Mouse (Mus musculus) lung, embryonic 16.5 days (tissue): Measurements from ENCODE around the gene Sec62. TPM values are rescaled to one million over a fixed set of nuclear protein-coding genes. Genes with fewer than 3 reads are reported as not detected.

Experiments
- ATAC-seq: fragments of 200-750 bp; cut with Nextera tagmentation; 2 replicates; pipeline ENCODE4 v1.8.0; 2017; ENCODE audit warnings: low read depth, mild to moderate bottlenecking, moderate library complexity
- H3K27ac ChIP-seq: fragments of 300-500 bp; sonication (generic); 2 replicates; pipeline ENCODE4 v1.5.1; 2014; ENCODE audit warnings: mild to moderate bottlenecking, control low read depth, low read length
- H3K27me3 ChIP-seq: fragments of 300-500 bp; sonication (generic); 2 replicates; pipeline ENCODE4 v1.6.1; 2014; ENCODE audit warnings: low read depth, low read length, mixed read lengths; ENCODE audit not compliant: control insufficient read depth, insufficient read depth
- H3K36me3 ChIP-seq: fragments of 300-500 bp; sonication (generic); 2 replicates; pipeline ENCODE4 v1.6.1; 2014; ENCODE audit warnings: low read length; ENCODE audit not compliant: control insufficient read depth, insufficient read depth
- H3K4me1 ChIP-seq: fragments of 300-500 bp; sonication (generic); replicated peaks from 2 replicates; pipeline ENCODE4 v1.6.1; 2014; ENCODE audit warnings: low read length, mixed read lengths; ENCODE audit not compliant: control insufficient read depth, insufficient read depth
- H3K4me2 ChIP-seq: fragments of 300-500 bp; sonication (generic); 2 replicates; pipeline ENCODE4 v1.6.1; 2014; ENCODE audit warnings: low read depth, low read length, control low read depth
- H3K4me3 ChIP-seq: fragments of 300-500 bp; sonication (generic); 2 replicates; pipeline ENCODE4 v1.5.1; 2014; ENCODE audit warnings: mild to moderate bottlenecking, low read length, control low read depth
- H3K9ac ChIP-seq: fragments of 300-500 bp; sonication (generic); 2 replicates; pipeline ENCODE4 v1.6.1; 2014; ENCODE audit warnings: low read length, control low read depth
- H3K9me3 ChIP-seq: fragments of 300-500 bp; sonication (generic); 2 replicates; pipeline ENCODE4 v1.6.1; 2016; ENCODE audit warnings: low read length; ENCODE audit not compliant: control insufficient read depth
- WGBS: fragments of 180-500 bp; shearing (Covaris S2); extraction: QIAGEN DNeasy Blood & Tissue Kit; methylation state at CpG from one replicate; pipeline ENCODE4 v1.1.7; 2014; 5-methylcytosine and 5-hydroxymethylcytosine counted together
- polyA plus RNA-seq: library from polyadenylated mRNA; unstranded; fragments of >200 nt; fragmentation: Nextera tagmentation; extraction: Ambion mirVana; gene quantifications from 2 replicates; pipeline ENCODE4 v1.2.1, GENCODE M21; 2015

The Sec62 gene
- 80.0 and 96.2 TPM in 2 replicates for polyA plus RNA-seq

- 0% methylated on average over 61 of the region's 62 CpGs for WGBS
- peaks cover 4% of the 10 kb centered on the region for H3K4me1 ChIP-seq
- peak within 1 kb of the TSS; percentile 92 for H3K27ac ChIP-seq
- H3K27me3 ChIP-seq, result no peaks in the 10 kb centered on the region
- H3K4me3 ChIP-seq, result peak within 1 kb of the TSS; percentile 98
- peak within 1 kb of the TSS; percentile 99 for H3K9ac ChIP-seq
- H3K9me3 ChIP-seq, result no peaks in the 10 kb centered on the region
- peak within 1 kb of the TSS; percentile 86 for H3K4me2 ChIP-seq
- peak; percentile 98 for ATAC-seq
- no peaks in the 10 kb centered on the region for H3K36me3 ChIP-seq
Observed at GRCm38 (mm10) chr3:30792737-30793402, at the start of gene Sec62. Gene Sec62, plus strand, starts transcription at chr3:30792875.

GRCm38 (mm10) chr3:30742891-30743290 is 49.8 kb upstream of the Sec62 start:
- Histone ChIP-seq H3K27ac (no peak overlapping the region), H3K4me1 (no peaks in the 10 kb centered on the region), H3K27me3 (no peaks in the 10 kb centered on the region), H3K9me3 (no peaks in the 10 kb centered on the region), H3K4me2 (no peak overlapping the region), H3K36me3 (no peaks in the 10 kb centered on the region), H3K4me3 (no peak overlapping the region), H3K9ac (no peak overlapping the region)
- WGBS, result 86% methylated on average over 7 of the region's 7 CpGs
- ATAC-seq, result no peak

DNA sequence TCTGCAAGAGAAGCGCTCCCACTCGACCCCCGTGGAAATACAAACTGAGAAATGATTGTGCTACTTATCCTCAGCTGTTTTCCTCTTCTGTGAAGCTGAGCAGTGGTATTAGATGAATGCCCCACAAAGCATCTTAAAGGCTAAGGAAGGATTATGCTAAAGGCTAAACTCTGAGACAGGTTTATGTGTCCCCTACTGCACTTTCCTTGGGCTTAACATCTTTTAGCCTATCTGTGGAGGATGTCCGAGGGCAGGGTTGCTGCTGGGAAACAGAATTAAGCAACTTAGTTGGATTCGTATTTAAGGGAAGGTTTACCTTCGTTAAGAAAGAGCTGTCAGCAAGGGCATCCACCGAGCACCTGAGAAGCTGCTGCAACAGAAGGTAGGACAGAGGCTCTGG is 46.7 kb upstream of the Sec62 start, which contains the start of gene Samd7:
Samd7 (plus strand) TSS at position 288 of the 400 bp plus-strand sequence.
- Histone ChIP-seq H3K27ac (no peak within 1 kb of the TSS), H3K4me3 (no peak within 1 kb of the TSS), H3K9ac (no peak within 1 kb of the TSS), H3K9me3 (no peaks in the 10 kb centered on the region), H3K4me1 (no peaks in the 10 kb centered on the region), H3K36me3 (no peaks in the 10 kb centered on the region), H3K4me2 (no peak within 1 kb of the TSS), H3K27me3 (no peaks in the 10 kb centered on the region)
- WGBS, result 73% methylated on average over 7 of the region's 7 CpGs
- ATAC-seq, result no peak

- no peak overlapping the region for H3K4me2 ChIP-seq
- no peak overlapping the region for H3K9ac ChIP-seq
- no peaks in the 10 kb centered on the region for H3K9me3 ChIP-seq
- no peaks in the 10 kb centered on the region for H3K27me3 ChIP-seq
- no peaks in the 10 kb centered on the region for H3K36me3 ChIP-seq
- no peak overlapping the region for H3K27ac ChIP-seq
- no peaks in the 10 kb centered on the region for H3K4me1 ChIP-seq
- 74% methylated on average over 9 of the region's 9 CpGs for WGBS
- no peak overlapping the region for H3K4me3 ChIP-seq
- peak; percentile 36; the same call in 1 of the 2 replicates for ATAC-seq
Observed at GRCm38 (mm10) chr3:30748316-30748715, 44.4 kb upstream of the Sec62 start.

- ATAC-seq, result no peak
- 94% methylated on average over 4 of the region's 4 CpGs for WGBS
- Histone ChIP-seq H3K9ac (no peak overlapping the region), H3K36me3 (no peaks in the 10 kb centered on the region), H3K4me1 (no peaks in the 10 kb centered on the region), H3K27me3 (no peaks in the 10 kb centered on the region), H3K27ac (no peak overlapping the region), H3K9me3 (no peaks in the 10 kb centered on the region), H3K4me3 (no peak overlapping the region), H3K4me2 (no peak overlapping the region)
Observed at GRCm38 (mm10) chr3:30754696-30755095, 38.0 kb upstream of the Sec62 start.

DNA sequence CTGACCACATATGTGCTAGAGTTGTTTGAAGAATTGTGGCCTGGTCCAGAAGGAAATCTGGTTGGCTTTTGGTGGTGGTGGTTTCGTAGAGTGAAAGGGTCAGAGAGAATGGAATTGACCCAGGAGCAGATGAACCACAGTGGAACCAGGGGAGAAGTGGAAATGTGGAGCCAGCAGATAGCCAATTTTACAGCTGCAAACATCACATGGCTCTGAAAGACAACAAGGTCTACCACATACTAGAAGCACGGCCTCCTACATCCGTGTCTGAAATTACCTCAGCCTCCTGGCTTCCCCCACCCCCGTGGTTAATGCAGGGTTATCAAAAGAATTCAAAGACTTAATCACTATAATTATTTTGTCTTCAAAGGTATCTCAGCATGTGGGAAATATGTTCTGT is 27.8 kb upstream of the Sec62 start:
- Histone ChIP-seq H3K27me3 (no peaks in the 10 kb centered on the region), H3K4me3 (no peak overlapping the region), H3K4me2 (no peak overlapping the region), H3K27ac (no peak overlapping the region), H3K9me3 (no peaks in the 10 kb centered on the region), H3K36me3 (no peaks in the 10 kb centered on the region), H3K4me1 (peaks cover 2% of the 10 kb centered on the region; the same call in 1 of the 2 replicates), H3K9ac (no peak overlapping the region)
- WGBS, result 85% methylated on average over 4 of the region's 4 CpGs
- ATAC-seq, result no peak

DNA sequence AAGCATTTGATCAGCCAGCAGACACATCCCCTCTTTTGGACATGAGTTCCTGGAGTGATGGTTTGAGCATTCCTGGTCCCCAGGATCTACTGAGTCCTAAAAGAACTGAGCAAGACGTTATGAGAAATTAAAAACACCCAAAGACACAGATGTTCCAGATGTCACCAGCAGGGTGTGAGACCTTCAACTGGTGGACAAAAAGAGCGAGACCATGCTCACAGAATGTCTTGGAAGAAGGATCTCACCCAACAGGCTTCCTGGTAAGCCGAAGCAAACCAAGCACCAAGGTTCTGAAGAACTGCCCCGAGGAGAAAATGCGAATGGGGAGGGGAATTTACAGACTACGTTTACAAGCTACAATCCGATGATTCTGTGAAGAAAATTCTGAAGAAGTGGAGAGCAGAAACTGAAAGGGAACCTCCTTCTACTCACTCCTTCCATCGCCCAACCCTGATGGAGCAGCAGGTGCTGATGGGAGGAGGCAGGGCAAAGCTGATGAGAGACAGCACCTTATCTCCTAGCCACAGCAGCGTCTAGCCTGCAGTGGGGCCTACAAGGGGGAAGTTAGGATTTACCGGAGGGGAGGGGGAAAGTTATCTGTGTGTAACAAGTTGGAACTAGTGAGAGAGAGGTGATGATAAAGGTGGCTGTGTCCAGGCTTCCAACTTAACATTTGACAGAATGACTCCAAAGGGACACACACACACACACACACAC is 27.2 kb upstream of the Sec62 start:
- H3K9ac ChIP-seq, result no peak overlapping the region
- peak; percentile 45; the same call in 1 of the 2 replicates for ATAC-seq
- no peaks in the 10 kb centered on the region for H3K36me3 ChIP-seq
- H3K4me2 ChIP-seq, result no peak overlapping the region
- H3K27me3 ChIP-seq, result no peaks in the 10 kb centered on the region
- H3K4me1 ChIP-seq, result peaks cover 2% of the 10 kb centered on the region; the same call in 1 of the 2 replicates
- no peaks in the 10 kb centered on the region for H3K9me3 ChIP-seq
- H3K27ac ChIP-seq, result no peak overlapping the region
- H3K4me3 ChIP-seq, result no peak overlapping the region
- WGBS, result 57% methylated on average over 10 of the region's 10 CpGs

DNA sequence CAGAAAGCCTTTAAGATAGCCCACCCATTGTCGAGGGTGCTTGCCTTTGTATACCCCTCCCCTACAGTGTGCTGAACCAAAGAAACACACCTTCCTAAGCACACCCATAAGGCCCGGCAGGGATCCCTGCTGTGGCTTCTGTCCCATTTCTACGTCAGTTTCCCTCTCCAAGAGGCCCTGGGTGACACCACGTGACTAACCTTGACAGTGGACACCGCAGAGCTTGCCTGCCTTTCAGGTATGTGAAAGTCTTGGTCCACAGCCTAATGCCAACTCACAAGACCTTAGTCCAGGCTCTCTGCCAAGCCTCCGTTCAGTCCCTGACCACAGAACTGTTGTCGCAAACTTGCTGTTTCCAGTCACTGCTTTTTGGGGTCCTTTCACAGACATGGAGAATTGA is 26.5 kb upstream of the Sec62 start:
- Histone ChIP-seq H3K4me3 (no peak overlapping the region), H3K4me1 (peaks cover 2% of the 10 kb centered on the region; the same call in 1 of the 2 replicates), H3K9me3 (no peaks in the 10 kb centered on the region), H3K27me3 (no peaks in the 10 kb centered on the region), H3K9ac (no peak overlapping the region), H3K36me3 (no peaks in the 10 kb centered on the region), H3K27ac (no peak overlapping the region), H3K4me2 (no peak overlapping the region)
- peak; percentile 79 for ATAC-seq
- 46% methylated on average over 7 of the region's 7 CpGs for WGBS

GRCm38 (mm10) chr3:30767271-30767670 is 25.4 kb upstream of the Sec62 start:
- Histone ChIP-seq H3K9me3 (no peaks in the 10 kb centered on the region), H3K27ac (no peak overlapping the region), H3K4me1 (peaks cover 2% of the 10 kb centered on the region; the same call in 1 of the 2 replicates), H3K27me3 (no peaks in the 10 kb centered on the region), H3K9ac (no peak overlapping the region), H3K4me3 (no peak overlapping the region), H3K4me2 (no peak overlapping the region), H3K36me3 (no peaks in the 10 kb centered on the region)
- no peak for ATAC-seq
- WGBS, result 84% methylated on average over 6 of the region's 6 CpGs
